Mouse (Mus musculus) testis, adult 2 months (tissue): ENCODE results near the gene Mettl16.

Experiments
- CTCF ChIP-seq: fragments of 200-500 bp; IDR thresholded peaks from 2 replicates; pipeline ENCODE4 v1.5.1; 2012; ENCODE audit warnings: low read depth, mild to moderate bottlenecking, inconsistent platforms, low read length, moderate library complexity; ENCODE audit not compliant: control insufficient read depth, insufficient read depth, insufficient replicate concordance
- POLR2A ChIP-seq: fragments of 200-500 bp; IDR thresholded peaks from 2 replicates; pipeline ENCODE4 v1.6.1; 2012; ENCODE audit warnings: low read depth, mild to moderate bottlenecking, inconsistent platforms, low read length, moderate library complexity; ENCODE audit not compliant: control insufficient read depth

GRCm38 (mm10) chr11:74838971-74839370 is 68.3 kb downstream of the Mettl16 start:
- TF ChIP-seq CTCF (no peak), POLR2A (no peak)
